13 mouse cellular contexts compared by ENCODE assay signal in the genomic region with DNA sequence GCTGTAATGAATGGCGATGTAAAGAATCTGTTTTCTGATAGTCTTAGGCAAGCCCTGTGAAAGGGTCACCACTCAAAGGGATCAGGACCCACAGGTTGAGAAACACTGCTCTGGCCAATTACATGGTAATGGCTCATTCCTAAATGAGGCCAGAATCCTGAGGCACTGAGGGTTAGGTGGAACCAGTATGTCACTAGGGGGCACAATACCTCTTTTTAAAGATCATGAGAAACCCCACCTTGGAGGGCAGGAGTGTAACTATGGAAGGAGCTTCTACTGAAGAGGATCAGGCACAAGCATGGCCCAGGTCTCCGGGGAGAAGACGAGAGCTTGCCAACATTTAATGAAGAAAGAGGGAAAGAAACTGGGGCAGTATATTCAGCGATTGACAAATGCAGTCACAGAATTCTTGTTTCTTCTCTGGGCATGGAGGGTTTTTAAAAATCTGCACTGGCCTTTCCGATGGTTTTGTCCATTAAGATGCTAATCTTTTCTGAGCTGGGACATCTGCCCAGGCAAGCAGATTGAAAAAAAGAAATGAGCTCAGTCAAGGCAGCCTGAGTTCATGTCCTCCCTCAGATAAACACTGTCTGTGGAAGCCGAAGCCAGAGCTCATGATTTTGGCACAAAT. TPM values are rescaled to one million over a fixed set of nuclear protein-coding genes. Genes with fewer than 3 reads are reported as not detected.
DNase-seq lines count a peak whose midpoint lies in the region; ATAC-seq and TF ChIP-seq lines count a peak whose summit lies in the region.
"Had no signal": no experiment of that assay in that cellular context is flagged by ENCODE, and none has a peak within 500 bp of the region (broad histone marks: within the 10 kb centered on the region; RNA-seq: fewer than 3 reads in every experiment).

No protein-coding gene starts in this region.

- no peaks in the 10 kb centered on the region for H3K79me2 ChIP-seq in heart, adult 2 months (replicated peaks; ENCODE audit: control insufficient read depth, insufficient read depth, low read length)

- TF ChIP-seq CTCF in heart, adult 2 months (IDR thresholded peaks at IDR 0.05) = peak; percentile 47
- peak; percentile 38 for TF ChIP-seq CTCF in midbrain, postnatal 0 days (IDR thresholded peaks at IDR 0.05)
- TF ChIP-seq CTCF in brain, embryonic 14.5 days (IDR thresholded peaks at IDR 0.05; ENCODE audit: borderline replicate concordance, extremely low read depth, insufficient read depth, insufficient read length) = no peak

- H3K27ac ChIP-seq in heart, adult 2 months = no peak overlapping the region
- no peak overlapping the region for H3K27ac ChIP-seq in midbrain, postnatal 0 days (ENCODE audit: low read depth, low read length)
- no peak overlapping the region for H3K27ac ChIP-seq in midbrain, embryonic 13.5 days
- H3K27ac ChIP-seq in stomach, embryonic 14.5 days (ENCODE audit: low read length) = peak overlapping the region; percentile 56
- H3K27ac ChIP-seq in liver, embryonic 11.5 days (ENCODE audit: low read depth, low read length) = no peak overlapping the region
- H3K27ac ChIP-seq: forebrain, embryonic 12.5 days; kidney, embryonic 15.5 days had no signal

- TF ChIP-seq EP300 in heart, adult 2 months (IDR thresholded peaks at IDR 0.05; ENCODE audit: insufficient read depth, low read depth, low read length) = no peak

- intact Hi-C loops in heart, adult 2 months (cut with DNase I) = loop anchor here (5.0 to 10.0 kb wide), 2 partner anchors 92 to 144 kb away; no protein-coding TSS in a partner anchor
- intact Hi-C loops in heart, postnatal 25 days (cut with DNase I) = no loop called here

- H3K4me1 ChIP-seq in heart, adult 2 months (ENCODE audit: control insufficient read depth, insufficient read depth, low read length) = no peaks in the 10 kb centered on the region
- H3K4me1 ChIP-seq in midbrain, postnatal 0 days (ENCODE audit: insufficient read depth, low read length) = peaks cover 3% of the 10 kb centered on the region; the same call in 1 of the 2 replicates
- H3K4me1 ChIP-seq in midbrain, embryonic 13.5 days (replicated peaks) = 0 out of 2 replicates have a peak, but pooled peaks cover 3% of the 10 kb centered on the region
- H3K4me1 ChIP-seq in stomach, embryonic 14.5 days (ENCODE audit: control insufficient read depth, insufficient read depth, low read length) = 0 out of 2 replicates have a peak, but pooled peaks cover 7% of the 10 kb centered on the region
- H3K4me1 ChIP-seq in liver, embryonic 11.5 days (replicated peaks; ENCODE audit: control insufficient read depth, insufficient read depth, low read length) = no peaks in the 10 kb centered on the region
- H3K4me1 ChIP-seq: kidney, embryonic 15.5 days had no signal

- 55% methylated on average over 6 of the region's 6 CpGs for WGBS in heart, adult 2 months
- 49% methylated on average over 6 of the region's 6 CpGs for WGBS in midbrain, postnatal 0 days
- whole genome bisulfite sequencing in midbrain, embryonic 13.5 days = 62% methylated on average over 6 of the region's 6 CpGs
- 49% methylated on average over 6 of the region's 6 CpGs for WGBS in stomach, embryonic 14.5 days
- 62% methylated on average over 6 of the region's 6 CpGs for WGBS in liver, embryonic 11.5 days

- H3K36me3 ChIP-seq in heart, adult 2 months (ENCODE audit: control insufficient read depth, insufficient read depth, low read length) = no peaks in the 10 kb centered on the region
- H3K36me3 ChIP-seq in midbrain, postnatal 0 days (ENCODE audit: insufficient read depth, low read length) = no peaks in the 10 kb centered on the region
- H3K36me3 ChIP-seq in midbrain, embryonic 13.5 days = no peaks in the 10 kb centered on the region
- no peaks in the 10 kb centered on the region for H3K36me3 ChIP-seq in stomach, embryonic 14.5 days (ENCODE audit: control insufficient read depth, insufficient read depth, low read length)
- no peaks in the 10 kb centered on the region for H3K36me3 ChIP-seq in liver, embryonic 11.5 days (ENCODE audit: control insufficient read depth, insufficient read depth, low read length)
- H3K36me3 ChIP-seq: forebrain, embryonic 12.5 days; G1E; kidney, embryonic 15.5 days had no signal

- no peak overlapping the region for H3K4me2 ChIP-seq in midbrain, postnatal 0 days (ENCODE audit: low read depth, low read length, poor library complexity, severe bottlenecking)
- H3K4me2 ChIP-seq in midbrain, embryonic 13.5 days (replicated peaks) = no peak overlapping the region
- H3K4me2 ChIP-seq in stomach, embryonic 14.5 days (replicated peaks; ENCODE audit: low read depth, low read length) = no peak overlapping the region
- no peak overlapping the region for H3K4me2 ChIP-seq in liver, embryonic 11.5 days
- H3K4me2 ChIP-seq: forebrain, embryonic 12.5 days; heart, embryonic 11.5 days; kidney, embryonic 15.5 days had no signal

- no peaks in the 10 kb centered on the region for H3K9me3 ChIP-seq in midbrain, postnatal 0 days (ENCODE audit: low read length)
- H3K9me3 ChIP-seq in midbrain, embryonic 13.5 days = no peaks in the 10 kb centered on the region
- H3K9me3 ChIP-seq in stomach, embryonic 14.5 days (ENCODE audit: control insufficient read depth, low read depth, low read length) = no peaks in the 10 kb centered on the region
- H3K9me3 ChIP-seq in liver, embryonic 11.5 days (ENCODE audit: control insufficient read depth, low read length) = no peaks in the 10 kb centered on the region
- H3K9me3 ChIP-seq: forebrain, embryonic 12.5 days; G1E; kidney, embryonic 15.5 days had no signal

- no peak overlapping the region for H3K9ac ChIP-seq in heart, adult 2 months (ENCODE audit: low read depth, low read length)
- H3K9ac ChIP-seq in midbrain, postnatal 0 days (replicated peaks; ENCODE audit: low read length, poor library complexity, severe bottlenecking) = no peak overlapping the region
- no peak overlapping the region for H3K9ac ChIP-seq in midbrain, embryonic 13.5 days (replicated peaks)
- no peak overlapping the region for H3K9ac ChIP-seq in stomach, embryonic 14.5 days (replicated peaks; ENCODE audit: low read depth, low read length)
- no peak overlapping the region for H3K9ac ChIP-seq in liver, embryonic 11.5 days (ENCODE audit: low read depth, low read length)
- H3K9ac ChIP-seq: forebrain, embryonic 12.5 days; kidney, embryonic 15.5 days had no signal

- no peak for DNase-seq in heart, adult 2 months
- no peak for DNase-seq in heart, postnatal 25 days (ENCODE audit: low spot score)
- peak; percentile 64 for DNase-seq in midbrain, postnatal 0 days (ENCODE audit: low spot score)
- DNase-seq in brain, embryonic 14.5 days (ENCODE audit: low read depth) = peak; percentile 38
- DNase-seq in liver, embryonic 11.5 days (ENCODE audit: low spot score) = no peak
- no peak for DNase-seq in testis, postnatal 10 days (ENCODE audit: low spot score)

- no peak overlapping the region for H3K4me3 ChIP-seq in heart, adult 2 months
- no peak overlapping the region for H3K4me3 ChIP-seq in midbrain, postnatal 0 days (ENCODE audit: low read depth, low read length)
- H3K4me3 ChIP-seq in midbrain, embryonic 13.5 days (replicated peaks) = no peak overlapping the region
- no peak overlapping the region for H3K4me3 ChIP-seq in stomach, embryonic 14.5 days (ENCODE audit: low read depth, low read length)
- no peak overlapping the region for H3K4me3 ChIP-seq in liver, embryonic 11.5 days (ENCODE audit: low read depth, low read length)
- H3K4me3 ChIP-seq: forebrain, embryonic 12.5 days; kidney, embryonic 15.5 days had no signal

- H3K27me3 ChIP-seq in heart, adult 2 months (ENCODE audit: control insufficient read depth, insufficient read depth, low read length) = no peaks in the 10 kb centered on the region
- no peaks in the 10 kb centered on the region for H3K27me3 ChIP-seq in midbrain, postnatal 0 days (ENCODE audit: insufficient read depth, low read length)
- H3K27me3 ChIP-seq in midbrain, embryonic 13.5 days = no peaks in the 10 kb centered on the region
- no peaks in the 10 kb centered on the region for H3K27me3 ChIP-seq in stomach, embryonic 14.5 days (ENCODE audit: control insufficient read depth, insufficient read depth, low read length)
- no peaks in the 10 kb centered on the region for H3K27me3 ChIP-seq in liver, embryonic 11.5 days (replicated peaks; ENCODE audit: control insufficient read depth, insufficient read depth, low read length)
- H3K27me3 ChIP-seq: forebrain, embryonic 12.5 days; kidney, embryonic 15.5 days had no signal

- no peak for ATAC-seq in midbrain, postnatal 0 days (ENCODE audit: low FRiP score)
- no peak for ATAC-seq in midbrain, embryonic 13.5 days
- no peak for ATAC-seq in stomach, embryonic 14.5 days (ENCODE audit: insufficient number of reproducible peaks, insufficient read depth, low FRiP score, low read depth)
- no peak for ATAC-seq in liver, embryonic 11.5 days (replicated peaks; ENCODE audit: low FRiP score)

- TF ChIP-seq POLR2A in heart, adult 2 months (IDR thresholded peaks at IDR 0.05; ENCODE audit: insufficient read depth, low read depth, low read length) = no peak
- TF ChIP-seq POLR2A in brain, embryonic 14.5 days (IDR thresholded peaks at IDR 0.05; ENCODE audit: borderline replicate concordance, extremely low read depth, insufficient read depth, insufficient read length, poor library complexity, severe bottlenecking) = no peak

RNA-seq across cellular contexts. Expression of a gene that starts 9.9 kb away (rescaled TPM):
- 1 to 10 TPM; 7.9 to 9.3 TPM for total RNA-seq in heart, adult 2 months (2021)
- 15.1 and 20.5 TPM in 2 replicates for polyA plus RNA-seq in heart, adult 2 months (2012; rRNA removed)
- 1 to 10 TPM; 7.5 to 9.9 TPM for total RNA-seq in heart, postnatal 25 days (2021)
- 12.4 and 17.7 TPM in 2 replicates for total RNA-seq in midbrain, postnatal 0 days (2014; rRNA removed)
- polyA plus RNA-seq in midbrain, postnatal 0 days (2015; fragmentation: Nextera tagmentation; extraction: Ambion mirVana) = 11.1 and 15.1 TPM in 2 replicates
- 0.21 and 0.22 TPM in 2 replicates for polyA plus RNA-seq in midbrain, embryonic 13.5 days (2015; fragmentation: Nextera tagmentation; extraction: Ambion mirVana)
- 1.5 and 1.8 TPM in 2 replicates for polyA plus RNA-seq in brain, embryonic 14.5 days (2012; rRNA removed)
- polyA plus RNA-seq in stomach, embryonic 14.5 days (2014; fragmentation: Nextera tagmentation; extraction: Ambion mirVana) = not detected in 2 replicates
- polyA plus RNA-seq in liver, embryonic 11.5 days (2014; fragmentation: Nextera tagmentation; extraction: Ambion mirVana) = not detected in 2 replicates
- polyA plus RNA-seq: G1E; heart, embryonic 11.5 days; limb, embryonic 14.5 days had no signal

RNA-seq across cellular contexts. Expression of a gene that starts 52.3 kb away (rescaled TPM):
- 100 to 1,000 TPM; 160 to 171 TPM for total RNA-seq in heart, adult 2 months (2021)
- 96.8 and 110 TPM in 2 replicates for polyA plus RNA-seq in heart, adult 2 months (2012; rRNA removed)
- total RNA-seq in heart, postnatal 25 days (2021) = 100 to 1,000 TPM; 161 to 169 TPM
- 20.5 and 21.6 TPM in 2 replicates for total RNA-seq in midbrain, postnatal 0 days (2014; rRNA removed)
- 11.6 and 12.1 TPM in 2 replicates for polyA plus RNA-seq in midbrain, postnatal 0 days (2015; fragmentation: Nextera tagmentation; extraction: Ambion mirVana)
- 22.0 and 22.8 TPM in 2 replicates for polyA plus RNA-seq in midbrain, embryonic 13.5 days (2015; fragmentation: Nextera tagmentation; extraction: Ambion mirVana)
- 19.0 and 25.6 TPM in 2 replicates for polyA plus RNA-seq in brain, embryonic 14.5 days (2012; rRNA removed)
- 4.8 and 6.5 TPM in 2 replicates for polyA plus RNA-seq in stomach, embryonic 14.5 days (2014; fragmentation: Nextera tagmentation; extraction: Ambion mirVana)
- 9.6 and 10.4 TPM in 2 replicates for polyA plus RNA-seq in liver, embryonic 11.5 days (2014; fragmentation: Nextera tagmentation; extraction: Ambion mirVana)

Comparison
In these comparisons a context has a peak if more than half of its experiments do, and no peak if none do; other contexts are left out.
1. DNase-seq: peak in midbrain, postnatal 0 days (single experiment) and brain, embryonic 14.5 days (single experiment); none in heart, adult 2 months (0 of 2), heart, postnatal 25 days (single experiment), liver, embryonic 11.5 days (single experiment) and testis, postnatal 10 days (single experiment).